Mouse (Mus musculus): ENCODE data around the gene Camk2b. TPM values are rescaled to one million over a fixed set of nuclear protein-coding genes. Genes with fewer than 3 reads are reported as not detected.

The Camk2b gene
- total RNA-seq, 2 experiments from 2014 or later = 7.4 to 7.7 TPM

DNA sequence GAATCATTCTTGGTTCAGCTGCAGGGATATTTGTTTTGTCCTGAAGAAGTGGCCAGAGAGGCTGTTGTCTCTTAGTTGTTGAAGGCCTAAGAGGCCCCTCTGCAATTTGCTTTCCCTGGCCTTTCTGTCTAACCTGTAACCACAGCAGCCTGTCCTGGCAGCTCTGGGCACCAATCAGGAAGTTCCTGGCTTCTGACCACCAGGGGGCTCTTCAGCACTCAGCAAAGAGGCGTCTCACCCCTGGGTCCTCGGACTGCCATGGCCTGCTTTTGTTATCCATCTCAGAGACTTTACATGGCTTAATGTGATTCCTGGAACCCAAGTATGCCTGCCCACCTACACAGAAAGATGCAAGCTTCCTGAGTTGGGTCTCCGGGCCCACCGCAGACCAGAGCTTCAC is 75.3 kb downstream of the Camk2b start:
- DNase-seq = peak; percentile 50 to 65
- intact Hi-C loops (cut with DNase I) = loop anchor here (2.0 kb wide), 1 partner anchor 132 kb away; no protein-coding TSS in a partner anchor

DNA sequence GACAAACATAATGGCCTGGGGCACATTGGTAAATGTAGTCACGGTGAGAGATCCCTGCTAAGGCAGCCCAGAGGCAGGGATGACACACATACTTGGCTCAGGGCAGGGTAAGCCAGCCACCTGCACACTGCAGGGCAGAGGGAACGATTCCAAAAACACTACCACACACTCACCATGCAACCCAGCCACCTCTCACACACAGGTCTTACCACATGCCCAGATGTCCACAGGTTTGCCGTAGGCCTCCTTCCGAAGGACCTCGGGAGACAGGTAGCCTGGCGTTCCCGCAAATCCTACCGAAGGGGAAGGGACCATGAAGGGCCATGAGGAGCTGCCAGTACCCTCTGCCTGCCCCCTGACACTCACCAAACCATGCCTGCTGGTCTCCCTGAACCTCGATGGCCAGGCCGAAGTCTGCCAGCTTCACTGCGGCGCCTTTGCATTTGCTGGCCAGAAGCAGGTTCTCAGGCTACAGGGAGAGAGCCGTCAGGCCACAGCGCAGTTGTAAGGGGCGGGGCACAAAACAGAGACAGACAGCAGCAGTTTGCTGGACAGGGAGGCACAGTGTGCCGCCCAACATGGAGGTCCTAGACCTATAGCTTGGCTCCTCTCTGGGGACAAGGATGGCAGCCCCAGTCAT is 76.1 kb downstream of the Camk2b start:
- intact Hi-C loops (cut with DNase I) = loop anchor here (2.0 kb wide), 1 partner anchor 133 kb away; no protein-coding TSS in a partner anchor
- no peak for DNase-seq

DNA sequence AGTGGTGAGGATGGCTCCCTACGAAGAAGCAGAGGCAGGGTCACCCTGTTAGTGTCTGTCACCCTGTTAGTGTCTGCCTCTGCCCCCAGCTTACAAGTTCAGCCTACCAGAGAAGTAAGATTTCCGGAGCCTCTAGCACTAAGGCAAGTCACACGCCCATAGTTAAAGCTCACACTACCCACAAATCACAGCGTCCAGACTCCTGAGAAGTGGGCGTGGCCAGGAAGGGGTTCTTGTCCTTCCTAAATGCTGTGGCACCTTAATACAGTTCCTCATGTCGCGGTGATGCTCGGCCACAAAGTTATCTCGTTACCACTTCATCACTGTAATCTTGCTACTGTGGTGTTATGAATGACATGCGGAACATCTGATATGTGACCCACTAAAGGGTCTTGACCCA is 78.0 kb downstream of the Camk2b start:
- no peak for DNase-seq
- intact Hi-C loops (cut with DNase I) = no loop called here

DNA sequence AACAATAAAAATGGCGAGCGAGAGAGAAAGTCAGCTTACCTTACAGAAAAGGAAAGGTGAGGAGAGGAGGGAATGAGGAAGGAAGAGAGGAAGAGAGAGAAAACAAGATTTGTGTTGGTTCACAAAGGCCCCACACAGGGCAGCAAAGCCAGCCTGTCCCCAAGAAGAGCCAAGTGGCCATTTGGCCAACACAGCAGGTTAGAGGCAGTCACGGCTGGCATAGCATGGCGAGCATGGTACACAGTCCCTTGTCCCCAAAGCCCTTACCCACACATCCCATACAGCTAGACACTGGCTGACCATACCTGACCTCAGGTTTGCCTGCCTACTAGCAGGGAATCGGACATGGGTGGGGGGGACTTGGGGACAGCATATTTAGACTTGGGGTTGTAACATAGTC is 82.5 kb downstream of the Camk2b start:
- no peak for DNase-seq
- intact Hi-C loops (cut with DNase I) = no loop called here

DNA sequence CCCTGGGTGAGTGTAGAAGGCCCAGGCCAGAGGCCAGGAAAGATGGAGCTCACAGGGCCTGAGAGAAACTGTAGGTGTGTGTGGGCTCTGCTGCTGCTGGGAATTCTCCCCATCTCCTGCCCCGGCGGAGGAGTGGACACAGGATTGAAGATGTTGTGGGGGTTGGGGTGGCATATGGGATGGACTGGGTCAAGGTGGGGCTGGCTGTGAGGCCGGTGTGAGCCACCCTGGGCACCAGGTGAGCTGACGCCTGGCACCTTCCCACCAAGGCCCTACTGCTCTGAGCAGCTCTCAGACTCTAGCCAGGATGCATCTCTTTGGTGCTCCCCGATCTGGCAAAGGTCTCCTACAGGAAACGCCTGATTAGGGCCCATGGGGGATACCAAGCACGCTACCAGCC is 84.8 kb downstream of the Camk2b start:
- intact Hi-C loops (cut with DNase I) = no loop called here
- no peak for DNase-seq

DNA sequence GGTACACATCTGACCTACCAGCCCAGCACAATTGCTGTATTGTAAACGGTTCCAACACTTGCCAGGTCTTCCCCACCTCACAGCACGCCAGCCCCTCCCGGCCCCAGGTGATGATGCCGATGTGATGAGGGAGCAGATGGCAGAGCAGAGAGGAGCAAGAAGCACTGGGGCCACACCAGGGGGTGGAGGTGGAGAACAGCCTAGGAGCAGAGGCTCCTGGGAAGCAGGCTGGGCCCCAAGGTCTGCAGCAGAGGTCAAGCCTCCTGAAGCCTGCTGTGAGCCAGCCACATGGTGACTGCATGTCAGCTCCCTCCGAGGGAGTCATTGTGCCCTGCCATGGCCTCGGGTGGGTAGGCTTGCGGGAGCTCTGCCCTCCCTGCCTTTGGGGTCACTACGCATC is 85.6 kb downstream of the Camk2b start:
- DNase-seq = no peak
- intact Hi-C loops (cut with DNase I) = no loop called here

DNA sequence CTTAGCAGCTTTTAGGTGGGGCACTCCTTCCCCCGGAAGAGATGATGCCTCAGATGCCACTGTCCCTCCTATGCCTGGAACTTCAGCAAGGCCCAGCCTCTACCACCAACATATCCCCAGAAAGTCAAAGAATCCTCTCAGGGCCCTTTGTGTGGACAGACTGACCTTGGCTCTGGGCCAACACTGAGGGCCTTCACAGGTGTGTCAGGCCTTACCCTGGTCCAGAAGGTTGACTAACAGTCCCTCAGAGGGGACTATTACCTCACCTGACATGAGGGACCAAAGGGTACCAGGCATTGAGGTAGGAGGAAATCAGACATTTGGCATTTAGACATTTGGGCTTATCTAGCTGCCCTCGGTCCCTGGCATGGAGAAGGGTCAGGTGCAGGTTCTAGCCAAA is 86.1 kb downstream of the Camk2b start:
- DNase-seq = no peak
- intact Hi-C loops (cut with DNase I) = no loop called here

DNA sequence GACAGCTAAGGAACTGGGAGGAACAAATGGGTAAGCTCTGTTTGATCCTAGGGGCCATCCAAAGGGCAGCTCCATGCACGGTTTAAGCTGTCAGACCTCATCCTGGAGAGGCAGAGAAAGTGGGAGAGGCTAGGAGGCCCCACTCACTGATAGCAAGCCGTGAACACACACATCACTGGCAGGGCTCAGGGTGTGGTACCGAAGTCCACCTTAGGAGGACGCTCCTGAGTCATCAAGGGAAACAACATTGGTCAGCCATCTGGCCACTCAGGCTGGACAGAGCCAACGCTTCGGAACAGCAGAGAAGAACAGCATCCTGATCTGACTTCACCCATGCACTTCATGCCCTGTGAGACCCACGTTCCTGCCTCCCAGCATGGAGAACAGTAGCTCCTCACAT is 87.1 kb downstream of the Camk2b start:
- no peak for DNase-seq
- intact Hi-C loops (cut with DNase I) = no loop called here

DNA sequence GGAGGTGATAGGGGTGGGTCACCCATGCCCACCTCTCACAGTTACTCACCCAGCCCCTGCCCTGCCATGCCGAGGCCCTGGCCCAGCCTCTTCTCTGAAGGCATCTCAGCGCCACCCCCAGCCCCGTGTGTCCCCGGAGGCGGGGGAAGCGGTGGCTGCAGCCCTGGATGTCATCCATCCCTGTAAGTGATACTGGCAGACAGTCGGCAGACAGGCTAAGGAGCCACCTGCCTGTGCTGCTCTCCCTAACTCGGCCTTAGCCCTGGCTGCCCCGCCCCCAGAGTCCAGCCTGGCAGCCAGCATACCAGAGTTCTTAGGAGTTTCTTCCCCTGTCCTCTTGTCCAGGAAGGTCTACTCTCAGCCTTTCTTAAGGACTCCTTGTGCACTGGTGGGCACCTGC is 90.1 kb downstream of the Camk2b start:
- intact Hi-C loops (cut with DNase I) = no loop called here
- DNase-seq = no peak

DNA sequence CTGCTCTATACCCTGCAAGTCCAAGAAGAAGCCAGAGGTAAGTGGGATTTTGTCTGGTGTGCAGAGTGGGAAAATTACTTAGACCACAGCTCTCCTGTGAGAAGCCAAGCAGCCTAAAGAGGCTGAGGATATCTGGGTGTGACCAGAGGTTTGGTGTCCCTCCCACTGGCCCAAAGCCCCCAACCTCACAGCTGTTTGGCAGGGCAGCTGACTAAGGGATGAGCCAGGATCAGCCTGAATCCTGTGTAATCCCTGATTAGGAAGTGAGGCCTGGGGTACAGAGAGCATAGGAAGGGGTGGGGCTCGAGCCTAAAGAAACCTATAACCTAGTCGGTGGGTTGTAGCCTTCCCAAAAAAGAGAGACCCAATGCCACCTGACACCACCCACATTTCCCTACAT is 91.1 kb downstream of the Camk2b start:
- intact Hi-C loops (cut with DNase I) = no loop called here
- DNase-seq = no peak

DNA sequence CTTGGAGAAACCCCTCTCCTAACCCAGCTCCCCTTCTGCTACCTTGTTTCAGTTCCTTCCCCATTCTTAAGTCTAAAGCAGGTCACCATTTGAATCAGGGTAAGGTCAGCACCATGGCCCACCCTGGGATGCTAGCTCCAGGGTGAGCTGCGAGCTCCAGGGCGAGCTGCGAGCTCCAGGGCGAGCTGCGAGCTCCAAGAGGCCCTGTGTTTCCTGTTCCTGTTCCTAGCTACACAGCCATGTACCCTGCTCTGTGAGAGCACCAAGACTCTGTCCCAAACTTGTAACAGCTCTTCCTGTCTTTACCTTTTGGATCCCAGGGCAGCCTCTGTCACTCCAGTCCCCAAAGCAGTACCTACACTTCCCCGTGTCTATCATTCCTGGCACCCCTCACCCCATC is 92.1 kb downstream of the Camk2b start:
- intact Hi-C loops (cut with DNase I) = no loop called here
- no peak for DNase-seq

DNA sequence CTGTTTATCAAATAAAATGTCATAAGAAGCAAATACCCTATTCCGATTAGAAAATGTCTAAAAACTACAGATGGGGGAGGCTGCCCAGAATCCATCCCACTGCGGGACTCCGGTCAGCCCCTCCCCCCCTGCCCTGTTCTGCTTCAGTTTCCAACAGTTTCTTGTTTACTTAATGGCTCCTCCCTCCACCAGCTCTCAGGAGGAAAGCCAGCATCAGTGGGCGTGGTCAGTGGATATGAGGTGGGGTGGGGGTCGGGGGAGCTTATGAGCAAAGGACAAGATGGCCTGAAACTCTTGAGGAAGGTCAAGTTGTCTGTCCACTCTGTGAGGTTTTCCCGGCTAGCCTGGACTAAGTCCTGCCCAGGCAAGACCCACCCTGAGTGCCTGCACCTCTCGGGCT is 93.0 kb downstream of the Camk2b start:
- intact Hi-C loops (cut with DNase I) = no loop called here
- DNase-seq = no peak

DNA sequence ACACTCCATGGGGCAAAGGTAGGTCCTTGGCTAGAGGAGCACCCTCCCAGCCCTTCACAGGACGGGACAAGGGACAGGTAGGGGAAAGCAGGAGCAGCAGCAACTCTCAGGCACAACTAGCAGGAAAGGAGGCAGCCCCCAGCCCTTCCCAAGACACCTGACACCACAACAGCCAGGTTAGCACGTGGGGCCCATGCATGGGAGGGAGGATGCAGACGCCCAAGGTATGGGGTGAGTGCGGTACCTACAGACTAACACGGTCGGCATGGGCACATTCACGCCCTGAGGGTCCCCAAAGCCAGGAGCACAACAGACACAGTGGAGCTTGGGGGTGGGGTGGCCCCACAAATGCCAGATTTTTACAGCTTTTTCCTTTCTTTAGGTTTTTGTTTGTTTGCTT is 95.0 kb downstream of the Camk2b start:
- DNase-seq = no peak
- intact Hi-C loops (cut with DNase I) = no loop called here

DNA sequence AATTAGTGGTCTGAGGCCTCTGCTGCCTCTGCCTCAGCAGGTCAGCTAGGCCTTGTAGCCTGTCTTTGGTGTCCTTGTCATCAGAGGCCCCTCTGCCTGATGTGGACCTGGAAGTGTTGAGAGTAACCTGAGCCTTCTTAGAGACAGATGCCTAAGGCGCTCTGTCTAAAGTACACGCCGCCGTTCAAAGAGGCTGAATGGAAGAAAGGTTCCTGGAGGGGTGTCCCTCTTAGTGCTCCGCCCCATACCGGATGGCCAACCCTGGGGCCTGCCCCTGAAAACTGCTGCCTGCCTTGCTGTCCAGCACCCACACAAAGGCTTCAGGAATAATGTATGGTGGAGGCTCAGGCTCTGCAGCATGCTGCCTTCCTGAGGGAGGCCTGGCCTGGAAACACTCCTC is 97.9 kb downstream of the Camk2b start:
- DNase-seq = no peak
- intact Hi-C loops (cut with DNase I) = no loop called here

DNA sequence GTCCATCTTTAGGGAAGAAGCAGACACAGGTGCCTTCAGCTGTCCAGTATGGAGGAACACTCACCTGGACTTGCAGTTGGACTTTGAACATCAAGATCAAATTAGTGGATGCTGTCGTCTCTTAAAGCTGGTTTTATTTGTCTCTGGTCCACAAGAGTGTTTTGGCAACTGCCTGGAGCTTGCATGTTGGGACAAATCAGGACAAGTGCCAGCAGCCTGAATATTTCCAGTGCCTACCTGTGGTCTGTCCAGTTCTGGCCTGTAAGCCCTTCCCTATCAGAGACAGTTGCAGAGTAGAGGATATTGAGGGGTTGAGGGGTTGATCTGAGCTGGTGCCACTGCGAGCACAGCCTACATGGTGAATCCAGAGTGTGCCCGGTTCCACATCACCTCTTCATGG is 99.4 kb downstream of the Camk2b start:
- DNase-seq = no peak
- intact Hi-C loops (cut with DNase I) = no loop called here

DNA sequence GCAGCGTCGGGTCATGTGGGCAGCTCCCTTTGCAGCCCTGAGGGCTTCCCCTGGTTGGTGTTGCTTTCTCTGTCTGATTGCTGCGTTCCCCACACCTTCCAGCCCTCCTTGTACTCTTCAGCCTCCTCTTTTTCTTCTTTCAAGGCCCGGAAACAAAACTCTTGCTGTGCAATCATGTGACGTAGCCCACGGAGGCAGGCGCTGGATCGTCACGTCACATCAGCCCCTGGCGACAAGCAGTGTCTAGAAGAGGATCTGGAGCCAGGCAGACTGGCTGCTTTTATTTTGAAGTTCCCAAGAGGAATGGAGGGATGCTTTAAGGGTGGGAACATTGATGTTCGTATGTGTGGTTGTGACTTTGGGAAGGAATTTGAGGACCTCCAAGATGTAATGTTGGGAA is 100.3 kb downstream of the Camk2b start:
- intact Hi-C loops (cut with DNase I) = no loop called here

DNA sequence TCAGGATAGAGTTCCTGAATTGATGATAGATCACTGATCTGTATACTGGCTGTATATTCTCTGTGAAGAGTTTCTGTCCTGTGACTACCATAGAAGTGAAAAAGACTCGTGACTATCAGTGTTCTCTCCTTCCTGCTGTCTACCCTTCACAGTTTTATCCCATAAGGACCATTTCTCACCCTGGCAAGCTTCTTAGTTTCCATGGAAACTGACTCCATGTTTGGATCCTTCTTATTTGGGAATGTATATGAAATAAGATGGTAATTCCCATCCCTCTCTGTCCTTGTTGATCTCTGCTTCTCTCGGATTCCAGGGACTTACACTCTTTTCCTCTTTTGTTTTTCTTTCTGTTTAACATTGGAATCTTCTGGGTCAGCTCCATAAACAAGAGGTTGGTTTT is 106.1 kb downstream of the Camk2b start:
- intact Hi-C loops (cut with DNase I) = no loop called here
- DNase-seq = no peak

More for the DNA sequence above, 100.3 kb downstream of the Camk2b start:
- DNase-seq = no peak

DNA sequence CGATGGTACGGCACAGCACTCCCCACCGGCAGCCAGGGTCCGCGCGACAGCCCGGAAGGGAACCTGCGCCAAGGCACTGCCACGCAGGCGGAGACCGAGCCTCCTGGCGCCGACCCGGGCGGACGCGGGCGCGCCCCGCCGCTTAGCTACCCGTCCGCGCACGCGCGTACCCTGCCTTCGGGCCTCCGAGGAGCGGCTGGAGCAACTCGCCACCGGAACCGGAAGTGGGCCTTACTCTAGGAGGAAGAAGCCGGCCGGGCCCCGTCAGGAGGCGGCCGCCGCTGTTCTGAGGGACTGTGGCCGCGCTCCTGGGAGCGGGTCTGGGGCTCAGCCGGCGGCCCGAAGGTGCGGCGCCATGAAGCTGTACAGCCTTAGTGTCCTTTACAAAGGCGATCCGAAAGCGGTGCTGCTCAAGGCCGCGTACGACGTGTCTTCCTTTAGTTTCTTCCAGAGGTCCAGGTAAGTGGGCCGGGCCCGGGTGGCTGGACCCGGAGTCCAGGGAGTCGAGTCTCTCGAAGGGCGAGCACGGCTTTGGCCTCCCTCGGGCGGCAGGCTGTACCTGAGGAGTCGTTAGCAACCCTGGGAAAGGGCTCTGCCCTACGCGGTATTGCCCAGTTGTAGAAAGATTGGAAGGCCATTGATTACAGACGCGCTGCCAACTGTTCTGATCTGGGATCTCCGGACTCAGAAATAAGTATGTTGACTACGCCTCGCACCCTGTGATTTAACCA is 110.5 kb downstream of the Camk2b start, which contains the start of gene Ykt6:
TSS of gene Ykt6 (plus strand) at position 148 of the 731 bp plus-strand sequence.
- intact Hi-C loops (cut with DNase I) = no loop called here
- peak; percentile 98 for DNase-seq

DNA sequence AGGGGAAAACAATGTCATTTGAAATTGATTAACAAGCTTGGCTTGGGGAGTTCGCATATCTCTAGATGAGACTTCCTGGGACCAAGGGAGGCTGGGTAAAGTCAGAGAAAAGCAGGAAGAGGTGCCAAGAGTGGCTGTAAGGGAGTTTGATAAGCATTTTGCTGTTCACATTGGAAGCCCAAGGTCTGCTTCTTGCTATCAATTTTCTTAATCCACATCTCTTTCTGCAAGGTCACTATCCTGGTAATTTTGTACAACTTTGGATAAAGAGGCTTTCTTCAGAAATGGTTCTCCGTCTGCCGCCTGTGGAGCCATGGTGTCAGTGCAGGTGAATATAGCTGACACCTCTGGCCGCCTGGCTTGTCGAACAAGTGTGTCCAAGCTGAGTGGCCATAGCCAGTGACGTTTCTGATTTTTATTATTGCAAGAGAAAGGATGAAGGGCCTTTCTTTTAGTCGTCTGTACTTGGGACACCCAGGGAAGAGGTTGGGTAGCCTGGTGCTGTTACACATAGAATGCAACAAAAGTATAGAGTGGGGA is 111.1 kb downstream of the Camk2b start:
- no peak for DNase-seq
- intact Hi-C loops (cut with DNase I) = no loop called here

DNA sequence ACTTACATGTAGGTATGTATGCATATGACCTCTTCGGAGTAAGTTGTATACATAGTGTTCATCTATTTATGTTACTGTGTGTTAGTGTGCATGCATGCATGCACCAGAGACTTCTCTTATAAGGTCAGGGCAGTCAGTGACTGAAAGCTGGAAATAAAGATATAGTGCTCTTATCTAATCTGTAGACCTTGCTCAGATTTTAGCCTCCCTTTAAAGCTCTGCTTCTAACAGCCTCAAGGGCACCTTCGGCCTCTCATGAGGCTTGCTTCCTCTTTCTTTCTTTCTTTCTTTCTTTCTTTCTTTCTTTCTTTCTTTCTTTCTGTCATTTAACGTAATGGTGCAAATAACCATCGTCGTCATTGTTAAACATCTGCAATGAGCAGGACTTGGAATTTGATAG is 111.7 kb downstream of the Camk2b start:
- intact Hi-C loops (cut with DNase I) = no loop called here
- DNase-seq = no peak

DNA sequence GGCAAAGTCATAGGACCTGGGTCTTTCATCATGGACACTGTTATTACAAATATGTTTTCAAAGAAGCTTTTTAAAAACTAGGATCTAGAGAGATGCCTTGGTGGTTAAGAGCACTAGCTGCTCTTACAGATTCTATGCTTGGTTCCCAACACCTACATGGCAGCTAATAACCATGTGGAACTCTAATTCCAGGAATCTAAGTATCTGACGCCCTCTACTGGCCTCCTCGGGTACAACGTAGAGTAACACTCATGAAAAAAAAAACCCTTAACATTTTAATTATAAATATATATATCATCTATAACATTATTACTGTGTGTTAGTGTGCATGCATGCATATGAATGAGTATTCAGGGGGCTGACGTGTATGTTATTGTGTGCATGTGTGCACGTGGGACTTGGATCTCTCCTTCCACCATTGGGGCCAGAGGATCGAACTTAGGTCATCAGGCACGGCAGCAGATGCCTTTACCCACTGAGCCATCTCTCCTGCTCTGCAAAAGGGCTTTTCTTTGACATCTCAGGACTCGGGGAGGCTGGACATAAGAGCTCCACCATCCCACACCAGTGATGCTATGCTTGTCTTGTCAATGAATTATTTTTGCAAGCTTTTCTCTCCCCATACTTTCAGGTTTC is 112.9 kb downstream of the Camk2b start:
- DNase-seq = peak; percentile 29 to 49
- intact Hi-C loops (cut with DNase I) = no loop called here

DNA sequence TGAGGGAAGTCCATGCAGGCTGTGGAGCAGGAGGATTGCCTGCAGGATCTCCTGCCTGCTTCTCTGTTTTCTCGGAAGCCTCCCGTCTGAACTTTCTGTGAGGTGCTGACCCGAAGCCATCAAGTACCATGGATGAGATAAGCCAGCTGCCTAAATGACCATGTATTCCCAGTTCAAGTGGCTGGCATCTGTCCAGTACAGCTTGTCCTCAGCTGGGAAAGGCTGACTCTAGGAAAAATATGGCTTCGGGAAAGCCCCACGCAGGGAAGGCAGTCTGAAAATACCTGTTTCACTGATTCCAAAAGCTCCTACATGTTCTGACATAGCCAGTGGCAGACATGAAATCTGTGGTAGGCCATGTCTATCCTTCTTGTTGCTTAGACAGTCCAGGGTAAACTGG is 113.7 kb downstream of the Camk2b start:
- peak; percentile 85 to 86 for DNase-seq
- intact Hi-C loops (cut with DNase I) = no loop called here
